Mouse (Mus musculus) midbrain, embryonic 16.5 days (tissue): ENCODE data around the gene Nol12. TPM values are rescaled to one million over a fixed set of nuclear protein-coding genes. Genes with fewer than 3 reads are reported as not detected.

Experiments used
- ATAC-seq: fragments of 200-750 bp; cut with Nextera tagmentation; 2 replicates; pipeline ENCODE4 v1.8.0; 2017; ENCODE audit warnings: moderate TSS enrichment
- H3K27ac ChIP-seq: fragments of 300-500 bp; sonication (generic); 2 replicates; pipeline ENCODE4 v1.5.1; 2014; ENCODE audit warnings: mild to moderate bottlenecking, low read length, mixed read lengths
- H3K27me3 ChIP-seq: fragments of 300-500 bp; sonication (generic); 2 replicates; pipeline ENCODE4 v1.6.1; 2014; ENCODE audit warnings: low read depth, low read length, mixed read lengths; ENCODE audit not compliant: control insufficient read depth, insufficient read depth
- H3K36me3 ChIP-seq: fragments of 300-500 bp; sonication (generic); 2 replicates; pipeline ENCODE4 v1.6.1; 2014; ENCODE audit warnings: mild to moderate bottlenecking, low read length, moderate library complexity, mixed read lengths; ENCODE audit not compliant: control insufficient read depth, insufficient read depth
- H3K4me1 ChIP-seq: fragments of 300-500 bp; sonication (generic); 2 replicates; pipeline ENCODE4 v1.6.1; 2014; ENCODE audit warnings: mild to moderate bottlenecking, low read length, mixed read lengths; ENCODE audit not compliant: control insufficient read depth, insufficient read depth
- H3K4me2 ChIP-seq: fragments of 300-500 bp; sonication (generic); 2 replicates; pipeline ENCODE4 v1.6.1; 2014; ENCODE audit warnings: mild to moderate bottlenecking, low read length, mixed read lengths
- H3K4me3 ChIP-seq: fragments of 300-500 bp; sonication (generic); 2 replicates; pipeline ENCODE4 v1.5.1; 2014; ENCODE audit warnings: low read depth, mild to moderate bottlenecking, low read length, moderate library complexity, mixed read lengths
- H3K9ac ChIP-seq: fragments of 300-500 bp; sonication (generic); 2 replicates; pipeline ENCODE4 v1.6.1; 2014; ENCODE audit warnings: low read depth, low read length, mixed read lengths
- H3K9me3 ChIP-seq: fragments of 300-500 bp; sonication (generic); replicated peaks from 2 replicates; pipeline ENCODE4 v1.6.1; 2014; ENCODE audit warnings: mild to moderate bottlenecking, low read length, mixed read lengths; ENCODE audit not compliant: control insufficient read depth, poor library complexity, severe bottlenecking
- WGBS: fragments of 180-500 bp; shearing (Covaris S2); extraction: QIAGEN DNeasy Blood & Tissue Kit; methylation state at CpG from one replicate; pipeline ENCODE4 v1.1.7; 2014; 5-methylcytosine and 5-hydroxymethylcytosine counted together
- polyA plus RNA-seq: library from polyadenylated mRNA; unstranded; fragments of >200 nt; fragmentation: Nextera tagmentation; extraction: Ambion mirVana; gene quantifications from 2 replicates; pipeline ENCODE4 v1.2.1, GENCODE M21; 2015

Nol12 gene
- polyA plus RNA-seq, 1 experiment from 2014 or later = 67.6 TPM

GRCm38 (mm10) chr15:78936403-78936802 lies 1.7 kb downstream of the Nol12 start:
- Histone ChIP-seq H3K9ac (no peak overlapping the region), H3K27me3 (no peaks in the 10 kb centered on the region), H3K4me1 (peaks cover 8% of the 10 kb centered on the region), H3K27ac (no peak overlapping the region), H3K4me2 (no peak overlapping the region), H3K4me3 (no peak overlapping the region), H3K9me3 (no peaks in the 10 kb centered on the region), H3K36me3 (peaks cover 24% of the 10 kb centered on the region)
- no peak for ATAC-seq
- WGBS = 95% methylated on average over 12 of the region's 12 CpGs

DNA sequence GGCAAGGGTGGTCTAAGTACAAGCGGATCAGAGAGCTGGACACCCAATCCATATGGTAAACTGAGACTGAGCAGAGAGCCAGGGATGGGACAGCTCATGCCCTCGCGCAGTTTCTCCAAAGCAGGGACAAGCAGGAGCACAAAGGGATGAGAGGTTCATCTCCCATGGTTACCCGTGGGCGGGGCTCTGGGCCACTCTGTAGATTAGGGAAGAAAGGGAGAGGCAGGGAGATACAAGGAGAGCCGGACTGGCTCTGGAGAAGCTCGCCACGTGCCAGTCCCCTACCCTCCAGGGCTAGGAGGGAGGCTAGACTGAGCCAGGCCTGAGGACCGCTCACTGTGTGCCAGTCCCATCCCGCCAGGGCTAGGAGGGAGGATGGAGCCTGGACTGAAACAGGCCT lies 2.6 kb downstream of the Nol12 start:
- Histone ChIP-seq H3K4me3 (no peak overlapping the region), H3K4me2 (no peak overlapping the region), H3K9ac (no peak overlapping the region), H3K27me3 (no peaks in the 10 kb centered on the region), H3K9me3 (no peaks in the 10 kb centered on the region), H3K27ac (no peak overlapping the region), H3K36me3 (peaks cover 26% of the 10 kb centered on the region), H3K4me1 (peaks cover 8% of the 10 kb centered on the region)
- no peak for ATAC-seq
- WGBS = 73% methylated on average over 10 of the region's 10 CpGs

DNA sequence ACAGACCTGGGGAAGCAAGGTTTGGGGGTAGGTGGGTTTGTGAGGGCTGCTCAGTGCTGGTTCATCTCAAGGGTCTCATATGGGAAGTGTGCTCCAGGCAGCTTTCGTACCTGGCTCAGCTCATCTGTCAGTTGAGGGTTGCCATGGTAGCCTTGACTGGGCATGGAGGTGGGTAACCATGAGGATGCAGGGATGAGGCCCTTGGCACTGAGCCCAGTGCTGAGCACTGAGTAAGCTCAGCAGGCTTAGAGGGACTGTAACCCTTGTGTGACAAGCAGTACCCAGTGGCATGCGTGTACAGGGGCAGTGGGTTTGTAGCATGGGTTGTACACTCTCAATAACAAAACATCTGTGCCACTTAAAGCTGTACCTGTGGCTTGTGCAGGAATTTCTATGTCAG lies 3.2 kb downstream of the Nol12 start:
- peaks cover 13% of the 10 kb centered on the region for H3K4me1 ChIP-seq
- H3K4me2 ChIP-seq = no peak overlapping the region
- H3K27me3 ChIP-seq = no peaks in the 10 kb centered on the region
- H3K9me3 ChIP-seq = no peaks in the 10 kb centered on the region
- no peak overlapping the region for H3K27ac ChIP-seq
- H3K36me3 ChIP-seq = peaks cover 26% of the 10 kb centered on the region
- H3K9ac ChIP-seq = no peak overlapping the region
- ATAC-seq = no peak
- WGBS = 66% methylated on average over 2 of the region's 2 CpGs
- H3K4me3 ChIP-seq = no peak overlapping the region

DNA sequence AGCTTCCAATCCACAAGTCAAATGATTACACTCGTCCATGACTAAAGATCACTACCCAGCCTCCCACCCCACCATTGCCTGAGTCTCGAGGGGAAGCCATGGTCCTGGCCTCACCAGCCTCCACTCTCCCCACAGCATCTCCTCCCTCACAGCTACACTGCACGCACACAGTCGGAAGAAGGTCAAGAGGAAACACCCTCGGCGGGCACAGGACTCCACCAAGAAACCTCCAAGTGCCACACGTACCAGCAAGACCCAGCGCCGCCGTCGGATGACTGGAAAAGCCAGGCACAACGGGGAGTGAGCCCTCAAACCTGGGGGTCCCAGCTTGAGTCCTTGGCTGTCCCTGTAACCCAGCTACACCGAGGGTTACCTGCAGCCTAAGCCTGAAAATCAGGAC lies 5.6 kb downstream of the Nol12 start:
- Histone ChIP-seq H3K36me3 (peaks cover 26% of the 10 kb centered on the region), H3K9me3 (no peaks in the 10 kb centered on the region), H3K27me3 (no peaks in the 10 kb centered on the region), H3K4me1 (peaks cover 13% of the 10 kb centered on the region), H3K27ac (no peak overlapping the region), H3K4me3 (no peak overlapping the region), H3K4me2 (no peak overlapping the region), H3K9ac (no peak overlapping the region)
- 94% methylated on average over 13 of the region's 13 CpGs for whole genome bisulfite sequencing
- no peak for ATAC-seq

DNA sequence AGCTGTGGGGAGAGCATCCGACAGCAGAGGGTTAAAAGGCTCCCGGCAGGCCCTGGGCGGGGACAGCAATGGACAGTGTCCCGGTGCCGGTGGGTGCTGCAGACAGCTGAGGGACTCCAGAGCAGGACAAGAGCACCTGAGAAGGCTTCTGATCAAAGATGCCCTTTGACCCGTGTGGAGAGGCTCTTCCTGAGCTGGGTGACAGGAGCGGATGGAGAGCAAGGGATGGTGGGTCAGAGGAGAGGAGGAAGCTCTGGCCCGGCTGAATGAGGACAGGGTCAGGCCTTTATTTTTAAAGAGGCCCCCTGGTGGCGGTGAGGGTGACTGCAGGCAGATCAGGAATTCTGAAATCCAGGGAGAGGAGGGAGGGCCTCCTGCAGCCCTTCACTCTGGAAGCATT lies 7.9 kb downstream of the Nol12 start:
- WGBS = 2% methylated on average over 9 of the region's 9 CpGs

GRCm38 (mm10) chr15:78946232-78946631 lies 11.5 kb downstream of the Nol12 start:
- H3K36me3 ChIP-seq = 0 out of 2 replicates have a peak, but pooled peaks cover 2% of the 10 kb centered on the region
- H3K9me3 ChIP-seq = no peaks in the 10 kb centered on the region
- no peak overlapping the region for H3K27ac ChIP-seq
- ATAC-seq = no peak
- H3K4me2 ChIP-seq = no peak overlapping the region
- no peak overlapping the region for H3K4me3 ChIP-seq
- H3K9ac ChIP-seq = no peak overlapping the region
- peaks cover 19% of the 10 kb centered on the region for H3K4me1 ChIP-seq
- WGBS = 64% methylated on average over 7 of the region's 7 CpGs
- no peaks in the 10 kb centered on the region for H3K27me3 ChIP-seq

More for the DNA sequence above, 7.9 kb downstream of the Nol12 start:
- H3K27ac ChIP-seq = peak overlapping the region; percentile 63
- no peaks in the 10 kb centered on the region for H3K9me3 ChIP-seq
- peaks cover 23% of the 10 kb centered on the region for H3K36me3 ChIP-seq
- peak overlapping the region; percentile 46 for H3K4me2 ChIP-seq
- H3K4me3 ChIP-seq = peak overlapping the region; percentile 29
- H3K27me3 ChIP-seq = no peaks in the 10 kb centered on the region
- ATAC-seq = peak; percentile 37; the same call in 1 of the 2 replicates
- H3K4me1 ChIP-seq = peaks cover 7% of the 10 kb centered on the region
- H3K9ac ChIP-seq = peak overlapping the region; percentile 59

DNA sequence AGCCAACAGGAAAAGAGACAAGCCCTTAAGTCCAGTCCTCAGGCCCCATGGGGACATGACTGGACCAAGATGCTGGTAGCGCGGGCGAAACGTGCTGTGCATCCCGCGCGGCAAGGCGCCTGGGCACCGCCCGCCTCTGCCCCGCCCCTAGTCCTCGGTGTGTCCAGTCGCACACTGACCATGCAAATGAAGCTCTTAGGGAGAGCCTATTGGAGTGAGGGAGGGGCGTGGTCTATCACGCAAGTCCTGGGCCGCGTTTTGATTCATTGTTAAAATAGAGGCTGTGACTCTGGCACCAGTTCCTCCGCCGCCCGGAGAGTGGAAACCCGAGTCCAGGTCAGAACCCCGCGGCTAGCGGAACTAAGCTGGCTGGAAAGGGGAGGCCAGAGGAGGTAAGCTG lies 12.9 kb downstream of the Nol12 start, which contains the start of gene Triobp:
Gene Triobp (plus strand): TSS at position 68 of the 400 bp plus-strand sequence.
- peak; percentile 98 for ATAC-seq
- Histone ChIP-seq H3K27ac (peak within 1 kb of the TSS; percentile 63), H3K27me3 (no peaks in the 10 kb centered on the region), H3K9ac (peak within 1 kb of the TSS; percentile 68), H3K4me2 (peak within 1 kb of the TSS; percentile 65), H3K4me1 (peaks cover 15% of the 10 kb centered on the region), H3K9me3 (no peaks in the 10 kb centered on the region), H3K36me3 (no peaks in the 10 kb centered on the region), H3K4me3 (peak within 1 kb of the TSS; percentile 48)
- under 1% methylated on average over 24 of the region's 24 CpGs for WGBS

GRCm38 (mm10) chr15:78948152-78948725 lies 13.5 kb downstream of the Nol12 start:
- Histone ChIP-seq H3K9me3 (no peaks in the 10 kb centered on the region), H3K4me2 (peak overlapping the region; percentile 65), H3K27ac (peak overlapping the region; percentile 63), H3K4me1 (peaks cover 13% of the 10 kb centered on the region), H3K27me3 (no peaks in the 10 kb centered on the region), H3K4me3 (peak overlapping the region; percentile 48), H3K9ac (peak overlapping the region; percentile 68), H3K36me3 (peaks cover 1% of the 10 kb centered on the region; the same call in 1 of the 2 replicates)
- ATAC-seq = peak; percentile 51
- WGBS = 3% methylated on average over 11 of the region's 11 CpGs

- H3K4me2 ChIP-seq = peak overlapping the region; percentile 65
- no peak overlapping the region for H3K27ac ChIP-seq
- WGBS = 94% methylated on average over 3 of the region's 3 CpGs
- H3K9me3 ChIP-seq = no peaks in the 10 kb centered on the region
- ATAC-seq = no peak
- no peaks in the 10 kb centered on the region for H3K27me3 ChIP-seq
- H3K4me1 ChIP-seq = peaks cover 13% of the 10 kb centered on the region
- no peak overlapping the region; the same call in 1 of the 2 replicates for H3K9ac ChIP-seq
- peak overlapping the region; percentile 48 for H3K4me3 ChIP-seq
- H3K36me3 ChIP-seq = peaks cover 7% of the 10 kb centered on the region; the same call in 1 of the 2 replicates
Observed at GRCm38 (mm10) chr15:78948883-78949282, 14.2 kb downstream of the Nol12 start.
